Mouse (Mus musculus) hematopoietic stem cell, adult 5-6 weeks (primary cell): Measurements from ENCODE around the gene Gabre. TPM values are rescaled to one million over a fixed set of nuclear protein-coding genes. Genes with fewer than 3 reads are reported as not detected.

Experiments
- ATAC-seq, 2 experiments: fragments of 125-278 bp in 1 of 2; replicated peaks in 1 of 2; 2 replicates each; pipeline ENCODE4 v1.8.0; 2016 to 2017; ENCODE audit warnings: inconsistent platforms in 2 of 2, mild to moderate bottlenecking in 2 of 2, moderate number of reproducible peaks in 2 of 2, low read depth in 1 of 2, moderate TSS enrichment in 1 of 2; ENCODE audit not compliant: low FRiP score in 2 of 2, poor library complexity in 2 of 2, severe bottlenecking in 2 of 2, insufficient read depth in 1 of 2, low TSS enrichment in 1 of 2
- total RNA-seq: library from RNA; stranded (forward); fragments of 172-1452, 232-1000 nt; gene quantifications from 2 replicates; pipeline ENCODE4 v1.2.3, GENCODE M21; 2017

Gabre gene
- total RNA-seq, result 0.25 and 5.6 TPM in 2 replicates

DNA sequence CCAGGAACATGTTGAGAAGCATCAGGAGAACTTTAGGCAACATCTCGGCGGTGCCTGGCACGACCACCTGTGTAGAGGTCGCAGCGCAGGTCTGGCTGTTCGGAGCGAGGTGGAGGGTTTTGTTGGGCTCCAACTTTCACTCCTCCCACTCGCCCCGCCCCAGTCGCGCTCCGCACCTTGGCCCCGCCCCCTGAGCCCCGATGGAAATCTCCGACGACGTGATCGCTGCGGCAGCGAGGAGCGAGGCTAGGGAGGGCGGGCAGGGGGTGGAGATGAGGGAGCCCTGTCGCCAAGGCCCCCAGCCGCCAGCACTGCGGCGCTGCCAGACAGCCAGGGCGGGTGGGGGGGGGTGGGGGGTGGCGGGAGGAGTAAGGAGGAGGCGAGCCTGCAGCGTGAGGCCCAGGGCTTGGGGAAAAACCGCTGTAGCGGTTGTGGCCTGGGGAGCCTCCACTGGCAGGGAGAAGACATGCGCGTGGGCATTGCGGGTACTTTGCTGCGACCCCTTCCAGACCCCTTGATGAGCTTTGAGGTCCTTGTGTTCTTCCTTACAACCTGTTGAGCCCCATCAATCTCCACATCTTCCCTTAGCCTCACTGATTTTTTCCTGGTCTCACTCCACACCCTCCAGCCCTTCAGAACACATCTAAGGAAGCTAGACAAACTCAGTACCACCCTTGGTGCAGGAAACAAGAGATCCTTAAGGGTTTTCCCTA, at the start of gene Gabre:
Gabre (minus strand) TSS at position 145 of the 713 bp plus-strand sequence.
- peak; percentile 84 to 85 for ATAC-seq

DNA sequence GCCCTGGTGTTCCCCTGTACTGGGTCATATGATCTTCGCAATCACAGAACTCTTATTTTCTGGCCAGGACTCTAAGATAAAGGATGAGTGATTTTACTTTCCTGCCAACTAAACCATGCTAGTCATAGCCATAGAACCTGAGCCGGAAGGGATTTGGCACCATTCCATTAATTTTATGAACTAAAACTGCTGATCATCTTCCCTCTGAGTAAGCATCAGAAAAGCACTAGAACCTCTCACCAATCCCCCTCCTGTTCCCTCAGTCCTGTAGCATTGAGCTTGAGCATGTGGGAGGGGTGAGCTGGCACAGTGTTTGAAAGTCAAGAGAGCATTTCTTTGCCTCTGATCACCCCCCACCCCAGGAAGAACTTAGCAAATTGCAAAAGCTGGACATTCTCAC, 23.2 kb upstream of the Gabre start:
- ATAC-seq, result no peak

DNA sequence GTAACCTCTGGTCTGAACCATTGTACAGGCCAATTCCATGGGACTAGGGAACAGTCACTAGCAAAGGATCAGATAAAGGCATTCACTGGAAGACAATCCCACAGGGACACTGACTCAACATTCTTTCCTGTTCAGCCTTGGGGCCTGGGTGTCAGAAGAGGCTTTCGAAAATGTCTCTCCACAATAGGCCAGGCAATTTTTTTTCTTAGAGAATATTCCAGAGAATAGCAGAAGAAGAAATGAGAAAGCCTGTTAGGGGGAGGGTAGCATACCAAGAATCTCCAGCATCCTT, 715 bp upstream of the Gabre start:
- no peak for ATAC-seq

DNA sequence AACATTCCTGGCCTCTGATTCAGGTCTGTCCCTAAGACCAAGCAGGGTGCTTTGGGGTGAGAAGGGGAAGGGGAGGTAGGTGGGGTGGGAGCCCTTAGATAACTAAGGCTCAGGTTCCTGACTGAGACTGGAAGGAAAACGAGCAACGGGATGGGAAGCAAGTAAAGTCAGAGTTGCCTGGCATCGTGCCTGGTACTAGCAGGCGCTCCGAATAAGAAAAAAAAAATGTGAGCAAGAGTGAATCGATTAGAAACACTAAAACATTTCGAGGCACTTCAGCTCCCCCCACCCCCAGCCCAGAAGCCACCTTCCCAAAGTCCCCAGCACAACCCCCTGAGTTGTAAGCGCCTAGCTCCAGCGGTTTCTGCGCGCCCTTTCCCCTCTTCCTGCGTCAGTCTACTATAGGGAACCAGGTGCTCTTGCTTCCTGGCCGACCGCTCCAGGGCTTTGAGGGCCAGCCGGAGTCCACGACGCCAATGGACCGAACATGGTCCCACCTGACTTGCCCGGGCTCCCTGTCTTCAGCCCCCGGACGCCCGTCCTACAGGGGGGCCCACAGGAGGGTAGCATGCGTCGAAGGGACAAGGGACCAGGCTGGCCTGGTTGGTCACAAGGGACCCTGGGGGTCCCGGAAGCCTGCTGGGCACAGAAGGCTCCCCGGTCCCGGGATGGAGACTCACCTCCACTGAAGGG, 491 bp downstream of the Gabre start:
- ATAC-seq, result peak in 1 of 2 experiments; percentile 45; a peak in 2 of 4 replicates

- ATAC-seq, result no peak
Measured at GRCm38 (mm10) chrX:72270637-72271036, 4.0 kb downstream of the Gabre start.

DNA sequence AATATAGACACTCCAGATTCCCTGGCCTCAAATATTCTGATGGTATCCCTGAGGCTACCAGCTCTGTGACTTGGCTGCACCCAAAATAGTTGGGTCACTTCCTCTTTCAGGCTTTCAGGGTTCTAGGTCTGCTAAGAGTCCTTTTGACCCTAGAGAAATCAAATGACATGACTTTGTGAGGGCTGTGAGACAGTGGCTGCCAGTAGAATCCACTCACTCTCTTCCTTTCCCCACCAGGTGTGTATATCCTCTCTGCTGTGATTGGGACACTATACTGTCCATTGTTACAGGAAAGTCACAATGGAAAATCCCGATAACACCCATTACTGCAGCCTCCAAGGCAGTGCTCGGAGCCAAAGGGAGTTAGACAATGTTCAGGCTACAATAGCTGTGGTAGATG, 52.9 kb downstream of the Gabre start, which contains the start of gene Magea4:
Magea4 (plus strand) TSS at position 301 of the 400 bp plus-strand sequence.
- no peak for ATAC-seq

Other genes starting within 250 kb of the Gabre start
- gene Magea4, start 52.8 kb downstream of the Gabre start, total RNA-seq, result not detected in 2 replicates
- gene Magea10, start 112.1 kb upstream of the Gabre start, total RNA-seq, result not detected in 2 replicates